In genomic region chr6:15730258-15730657, GRCm38 (mm10) we compare ENCODE assay signal across 18 mouse cellular contexts. TPM values are rescaled to one million over a fixed set of nuclear protein-coding genes. Genes with fewer than 3 reads are reported as not detected.
DNase-seq lines count a peak whose midpoint lies in the region; ATAC-seq and TF ChIP-seq lines count a peak whose summit lies in the region.
"Had no signal": no experiment of that assay in that cellular context is flagged by ENCODE, and none has a peak within 500 bp of the region (broad histone marks: within the 10 kb centered on the region; RNA-seq: fewer than 3 reads in every experiment).

No protein-coding gene starts in this region.

- ATAC-seq in heart, embryonic 15.5 days (replicated peaks; ENCODE audit: insufficient number of reproducible peaks, insufficient read depth, low FRiP score, low read depth), result no peak
- no peak for ATAC-seq in heart, embryonic 12.5 days (ENCODE audit: insufficient number of reproducible peaks, low FRiP score)
- no peak for ATAC-seq in kidney, postnatal 0 days (replicated peaks; ENCODE audit: low FRiP score, low read depth)
- ATAC-seq in lung, postnatal 0 days, result peak; percentile 37; the same call in 1 of the 2 replicates
- no peak for ATAC-seq in hindbrain, embryonic 12.5 days (ENCODE audit: low FRiP score)
- ATAC-seq: hindbrain, embryonic 16.5 days; intestine, embryonic 16.5 days; liver, embryonic 12.5 days had no signal

- H3K9me3 ChIP-seq in heart, embryonic 15.5 days (replicated peaks), result no peaks in the 10 kb centered on the region
- H3K9me3 ChIP-seq in heart, embryonic 12.5 days (replicated peaks), result no peaks in the 10 kb centered on the region
- no peaks in the 10 kb centered on the region for H3K9me3 ChIP-seq in kidney, postnatal 0 days (replicated peaks; ENCODE audit: low read length)
- no peaks in the 10 kb centered on the region for H3K9me3 ChIP-seq in lung, postnatal 0 days (ENCODE audit: low read length)
- H3K9me3 ChIP-seq in hindbrain, embryonic 12.5 days (replicated peaks), result no peaks in the 10 kb centered on the region
- H3K9me3 ChIP-seq: liver, embryonic 12.5 days; midbrain, embryonic 10.5 days had no signal

- 64% methylated on average over 2 of the region's 2 CpGs for WGBS in heart, embryonic 15.5 days
- WGBS in heart, embryonic 12.5 days, result 50% methylated on average over 2 of the region's 2 CpGs
- WGBS in kidney, postnatal 0 days, result 70% methylated on average over 2 of the region's 2 CpGs
- WGBS in lung, postnatal 0 days, result 39% methylated on average over 2 of the region's 2 CpGs
- WGBS in hindbrain, embryonic 12.5 days, result 87% methylated on average over 2 of the region's 2 CpGs

- H3K4me2 ChIP-seq in heart, embryonic 15.5 days, result no peak overlapping the region
- no peak overlapping the region for H3K4me2 ChIP-seq in heart, embryonic 12.5 days
- no peak overlapping the region for H3K4me2 ChIP-seq in kidney, postnatal 0 days (ENCODE audit: low read length)
- no peak overlapping the region for H3K4me2 ChIP-seq in lung, postnatal 0 days (replicated peaks; ENCODE audit: low read depth, low read length)
- H3K4me2 ChIP-seq in hindbrain, embryonic 12.5 days (replicated peaks), result no peak overlapping the region
- H3K4me2 ChIP-seq: liver, embryonic 12.5 days had no signal

- no peaks in the 10 kb centered on the region for H3K27me3 ChIP-seq in heart, embryonic 15.5 days
- H3K27me3 ChIP-seq in heart, embryonic 12.5 days (replicated peaks), result no peaks in the 10 kb centered on the region
- no peaks in the 10 kb centered on the region for H3K27me3 ChIP-seq in kidney, postnatal 0 days (ENCODE audit: insufficient read depth, low read length)
- no peaks in the 10 kb centered on the region for H3K27me3 ChIP-seq in lung, postnatal 0 days (replicated peaks; ENCODE audit: insufficient read depth, low read length)
- H3K27me3 ChIP-seq in hindbrain, embryonic 12.5 days, result no peaks in the 10 kb centered on the region
- H3K27me3 ChIP-seq: liver, embryonic 12.5 days had no signal

- H3K9ac ChIP-seq in heart, embryonic 15.5 days, result no peak overlapping the region
- no peak overlapping the region for H3K9ac ChIP-seq in heart, embryonic 12.5 days
- H3K9ac ChIP-seq in kidney, postnatal 0 days (ENCODE audit: low read depth, low read length), result no peak overlapping the region
- no peak overlapping the region for H3K9ac ChIP-seq in lung, postnatal 0 days (replicated peaks; ENCODE audit: low read depth)
- no peak overlapping the region for H3K9ac ChIP-seq in hindbrain, embryonic 12.5 days
- H3K9ac ChIP-seq: liver, embryonic 12.5 days had no signal

- TF ChIP-seq EP300 in lung, postnatal 0 days (IDR thresholded peaks at IDR 0.05), result no peak; the same call in 1 of the 2 replicates

- no peaks in the 10 kb centered on the region for H3K36me3 ChIP-seq in heart, embryonic 15.5 days
- no peaks in the 10 kb centered on the region for H3K36me3 ChIP-seq in heart, embryonic 12.5 days
- H3K36me3 ChIP-seq in kidney, postnatal 0 days (ENCODE audit: insufficient read depth, low read length), result no peaks in the 10 kb centered on the region
- H3K36me3 ChIP-seq in lung, postnatal 0 days (ENCODE audit: insufficient read depth, low read length), result no peaks in the 10 kb centered on the region
- H3K36me3 ChIP-seq in hindbrain, embryonic 12.5 days, result no peaks in the 10 kb centered on the region
- H3K36me3 ChIP-seq: liver, embryonic 12.5 days; midbrain, embryonic 10.5 days had no signal

- peak; percentile 61 for DNase-seq in kidney, postnatal 0 days (ENCODE audit: low spot score)
- DNase-seq in kidney, postnatal 14 days, result no peak
- DNase-seq in lung, postnatal 0 days (ENCODE audit: low spot score), result peak; percentile 38
- no peak for DNase-seq in lung, postnatal 4 days
- DNase-seq: adrenal gland, postnatal 25 days; B cell, adult 2 months; cerebellum, adult 8-10 months; lung, postnatal 36 days; retina, postnatal 1 day; right cerebral cortex, postnatal 4 days; thymus, adult 2 months had no signal

- TF ChIP-seq CTCF in kidney, postnatal 0 days (IDR thresholded peaks at IDR 0.05; ENCODE audit: low read depth), result no peak
- no peak for TF ChIP-seq CTCF in lung, postnatal 0 days (IDR thresholded peaks at IDR 0.05)

- H3K4me3 ChIP-seq in heart, embryonic 15.5 days, result no peak overlapping the region
- no peak overlapping the region for H3K4me3 ChIP-seq in heart, embryonic 12.5 days
- no peak overlapping the region for H3K4me3 ChIP-seq in kidney, postnatal 0 days (replicated peaks; ENCODE audit: low read depth, low read length)
- no peak overlapping the region for H3K4me3 ChIP-seq in lung, postnatal 0 days (ENCODE audit: low read depth, low read length)
- H3K4me3 ChIP-seq in hindbrain, embryonic 12.5 days, result no peak overlapping the region
- H3K4me3 ChIP-seq: liver, embryonic 12.5 days; midbrain, embryonic 10.5 days had no signal

- H3K4me1 ChIP-seq in heart, embryonic 15.5 days (replicated peaks), result peaks cover 26% of the 10 kb centered on the region
- H3K4me1 ChIP-seq in heart, embryonic 12.5 days (replicated peaks), result peaks cover 19% of the 10 kb centered on the region
- peaks cover 17% of the 10 kb centered on the region for H3K4me1 ChIP-seq in kidney, postnatal 0 days (replicated peaks; ENCODE audit: insufficient read depth, low read length)
- peaks cover 23% of the 10 kb centered on the region for H3K4me1 ChIP-seq in lung, postnatal 0 days (ENCODE audit: insufficient read depth, low read depth, low read length)
- H3K4me1 ChIP-seq in hindbrain, embryonic 12.5 days, result no peaks in the 10 kb centered on the region
- H3K4me1 ChIP-seq: liver, embryonic 12.5 days; midbrain, embryonic 10.5 days had no signal

- H3K27ac ChIP-seq in heart, embryonic 15.5 days, result peak overlapping the region; percentile 49; the same call in 1 of the 2 replicates
- no peak overlapping the region for H3K27ac ChIP-seq in heart, embryonic 12.5 days (ENCODE audit: poor library complexity, severe bottlenecking)
- H3K27ac ChIP-seq in kidney, postnatal 0 days, result 0 out of 2 replicates have a peak overlapping the region, but pooled peaks have one; percentile 27
- 0 out of 2 replicates have a peak overlapping the region, but pooled peaks have one; percentile 7 for H3K27ac ChIP-seq in lung, postnatal 0 days (ENCODE audit: low read length)
- no peak overlapping the region for H3K27ac ChIP-seq in hindbrain, embryonic 12.5 days
- H3K27ac ChIP-seq: liver, embryonic 12.5 days; midbrain, embryonic 10.5 days had no signal

RNA-seq across cellular contexts. Expression of gene Mdfic, which starts 9.8 kb away (rescaled TPM):
- polyA plus RNA-seq in heart, embryonic 15.5 days (2015; fragmentation: Nextera tagmentation; extraction: Ambion mirVana), result 4.2 and 4.6 TPM in 2 replicates
- 7.0 and 7.8 TPM in 2 replicates for polyA plus RNA-seq in heart, embryonic 12.5 days (2016; fragmentation: Nextera tagmentation; extraction: Ambion mirVana)
- 4.4 and 4.6 TPM in 2 replicates for polyA plus RNA-seq in kidney, postnatal 0 days (2015; fragmentation: Nextera tagmentation; extraction: Ambion mirVana)
- 9.1 and 12.0 TPM in 2 replicates for polyA plus RNA-seq in lung, postnatal 0 days (2015; fragmentation: Nextera tagmentation; extraction: Ambion mirVana)
- polyA plus RNA-seq in hindbrain, embryonic 12.5 days (2016; fragmentation: Nextera tagmentation; extraction: Ambion mirVana), result 5.2 and 6.0 TPM in 2 replicates

Comparison
In these comparisons a context has a peak if more than half of its experiments do, and no peak if none do; other contexts are left out.
1. H3K27ac ChIP-seq: peak in heart, embryonic 15.5 days (single experiment), kidney, postnatal 0 days (single experiment) and lung, postnatal 0 days (single experiment); none in heart, embryonic 12.5 days (single experiment) and hindbrain, embryonic 12.5 days (single experiment).
2. DNase-seq: peak in kidney, postnatal 0 days (single experiment) and lung, postnatal 0 days (single experiment); none in kidney, postnatal 14 days (single experiment) and lung, postnatal 4 days (0 of 2).